Mouse (Mus musculus) liver, embryonic 14.5 days (tissue): Measurements from ENCODE around the gene Man2a1. TPM values are rescaled to one million over a fixed set of nuclear protein-coding genes. Genes with fewer than 3 reads are reported as not detected.

Experiments
- ATAC-seq: fragments of 200-750 bp; cut with Nextera tagmentation; 2 replicates; pipeline ENCODE4 v1.8.0; 2017; ENCODE audit warnings: moderate number of reproducible peaks, mild to moderate bottlenecking, moderate library complexity; ENCODE audit not compliant: insufficient read depth
- DNase-seq, 3 experiments: peaks; one replicate each; pipeline ENCODE4 v3.0.0-alpha.2; 2012 to 2013; ENCODE audit warnings: low read depth in 3 of 3, low spot score in 3 of 3
- H3K27ac ChIP-seq: fragments of 300-500 bp; sonication (generic); 2 replicates; pipeline ENCODE4 v1.5.1; 2014; ENCODE audit warnings: moderate library complexity, mild to moderate bottlenecking, control low read depth, inconsistent platforms
- H3K27me3 ChIP-seq: fragments of 300-500 bp; sonication (generic); 2 replicates; pipeline ENCODE4 v1.6.1; 2014; ENCODE audit warnings: mild to moderate bottlenecking, low read length, moderate library complexity; ENCODE audit not compliant: control insufficient read depth, insufficient read depth
- H3K36me3 ChIP-seq: fragments of 300-500 bp; sonication (generic); replicated peaks from 2 replicates; pipeline ENCODE4 v1.6.1; 2014; ENCODE audit warnings: low read depth; ENCODE audit not compliant: control insufficient read depth, insufficient read depth
- H3K4me1 ChIP-seq, 2 experiments: fragments of 200-500 bp in 1 of 2; fragments of 300-500 bp in 1 of 2; sonication (generic) in 1 of 2; replicated peaks; 2 replicates each; pipeline ENCODE4 v1.6.1; 2012 to 2014; ENCODE audit warnings: antibody characterized with exemption in 1 of 2, inconsistent platforms in 1 of 2, low read length in 1 of 2; ENCODE audit not compliant: control insufficient read depth in 2 of 2, insufficient read depth in 2 of 2
- H3K4me2 ChIP-seq: fragments of 300-500 bp; sonication (generic); 2 replicates; pipeline ENCODE4 v1.6.1; 2014; ENCODE audit warnings: low read depth, mild to moderate bottlenecking, control low read depth, moderate library complexity
- H3K4me3 ChIP-seq, 2 experiments: fragments of 200-500 bp in 1 of 2; fragments of 300-500 bp in 1 of 2; sonication (generic) in 1 of 2; 2 replicates each; pipeline ENCODE4 v1.5.1; 2012 to 2014; ENCODE audit warnings: low read depth in 2 of 2, low read length in 2 of 2, mild to moderate bottlenecking in 2 of 2, control low read depth in 1 of 2, inconsistent platforms in 1 of 2, moderate library complexity in 1 of 2; ENCODE audit not compliant: insufficient read depth in 1 of 2
- H3K9ac ChIP-seq: fragments of 300-500 bp; sonication (generic); replicated peaks from 2 replicates; pipeline ENCODE4 v1.6.1; 2014; ENCODE audit warnings: mild to moderate bottlenecking, control low read depth, moderate library complexity
- H3K9me3 ChIP-seq: fragments of 300-500 bp; sonication (generic); 2 replicates; pipeline ENCODE4 v1.6.1; 2016; ENCODE audit warnings: low read length, mixed read lengths; ENCODE audit not compliant: control insufficient read depth
- CTCF ChIP-seq: IDR thresholded peaks from 2 replicates; pipeline ENCODE4 v1.5.1; 2016; ENCODE audit warnings: antibody characterized with exemption, low read depth, control low read depth
- EP300 ChIP-seq: IDR thresholded peaks from 2 replicates; pipeline ENCODE4 v1.6.1; 2016; ENCODE audit warnings: antibody characterized with exemption, low read depth
- WGBS: fragments of 180-500 bp; shearing (Covaris S2); extraction: QIAGEN DNeasy Blood & Tissue Kit; methylation state at CpG from one replicate; pipeline ENCODE4 v1.1.7; 2014; ENCODE audit not compliant: insufficient replicate concordance; 5-methylcytosine and 5-hydroxymethylcytosine counted together
- polyA plus RNA-seq, 2 experiments: library from polyadenylated mRNA; depleted of rRNA in 1 of 2; stranded (reverse) in 1 of 2; unstranded in 1 of 2; fragments of >200 nt; fragmentation: Nextera tagmentation in 1 of 2; extraction: Ambion mirVana in 1 of 2; gene quantifications; 2 replicates each; pipeline versions ENCODE4 v1.2.1 to v1.2.3; 2012 to 2014

The Man2a1 gene
- polyA plus RNA-seq, 2 experiments = 3.2 to 9.1 TPM

GRCm38 (mm10) chr17:64578346-64578745, 22.2 kb upstream of the Man2a1 start:
- no peak overlapping the region for H3K4me3 ChIP-seq
- no peaks in the 10 kb centered on the region for H3K36me3 ChIP-seq
- TF ChIP-seq EP300 (no peak), CTCF (no peak)
- peaks cover 0 to 10% of the 10 kb centered on the region in 2 experiments; a peak in 2 of 4 replicates for H3K4me1 ChIP-seq
- WGBS = 18% methylated on average over 4 of the region's 4 CpGs
- no peak overlapping the region for H3K9ac ChIP-seq
- no peaks in the 10 kb centered on the region; the same call in none of the 2 replicates for H3K27me3 ChIP-seq
- ATAC-seq (no peak), DNase-seq (no peak)
- H3K27ac ChIP-seq = no peak overlapping the region
- H3K4me2 ChIP-seq = no peak overlapping the region
- no peaks in the 10 kb centered on the region for H3K9me3 ChIP-seq

DNA sequence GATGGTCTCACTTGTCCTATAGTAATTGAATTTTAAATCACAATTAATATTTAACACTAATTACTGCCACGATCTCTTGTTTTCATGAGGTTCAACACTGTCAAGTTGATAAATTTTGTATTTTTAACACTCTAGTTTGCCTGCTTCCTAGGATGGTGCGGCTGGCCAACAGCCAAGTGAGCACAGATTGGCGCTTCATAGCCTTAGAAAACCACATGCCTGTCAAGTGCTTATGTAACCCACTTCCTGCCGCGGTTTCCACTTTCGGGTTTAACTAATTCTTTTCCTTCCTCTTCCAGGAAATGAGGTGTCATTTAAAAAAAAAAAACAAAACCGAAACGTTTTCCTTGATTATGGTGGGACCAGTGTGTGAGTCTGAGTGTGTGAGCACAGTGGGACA, 20.8 kb upstream of the Man2a1 start:
- Histone ChIP-seq H3K27me3 (no peaks in the 10 kb centered on the region; the same call in none of the 2 replicates), H3K4me1 (peaks cover 0 to 10% of the 10 kb centered on the region in 2 experiments; a peak in 2 of 4 replicates), H3K9ac (no peak overlapping the region), H3K27ac (no peak overlapping the region), H3K4me2 (no peak overlapping the region), H3K9me3 (no peaks in the 10 kb centered on the region), H3K4me3 (no peak overlapping the region), H3K36me3 (no peaks in the 10 kb centered on the region)
- DNase-seq (no peak), ATAC-seq (no peak)
- TF ChIP-seq CTCF (no peak), EP300 (no peak)
- 12% methylated on average over 8 of the region's 8 CpGs for WGBS

DNA sequence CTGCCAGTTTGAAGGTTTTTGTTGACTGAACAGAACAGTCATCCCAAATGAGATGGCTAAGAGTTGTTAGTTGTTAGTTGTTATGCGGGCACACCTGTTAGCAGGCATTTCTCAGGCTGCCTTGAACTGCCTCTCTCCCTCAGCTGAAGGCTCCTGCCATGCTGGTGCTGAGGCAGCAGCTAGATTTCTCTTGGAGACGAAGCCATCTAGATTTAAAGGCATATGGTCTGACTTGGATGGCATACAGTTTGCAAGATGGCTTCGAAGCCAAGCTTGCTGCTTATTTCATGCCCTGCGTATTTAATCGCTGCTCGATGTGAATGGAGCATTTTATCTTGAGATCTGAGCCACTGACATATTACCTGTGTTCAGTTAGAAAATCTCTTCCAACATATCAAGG, 19.4 kb upstream of the Man2a1 start:
- Histone ChIP-seq H3K4me2 (no peak overlapping the region), H3K4me1 (peaks cover 0 to 10% of the 10 kb centered on the region in 2 experiments; a peak in 2 of 4 replicates), H3K9me3 (no peaks in the 10 kb centered on the region), H3K36me3 (no peaks in the 10 kb centered on the region), H3K27ac (no peak overlapping the region), H3K4me3 (no peak overlapping the region), H3K27me3 (no peaks in the 10 kb centered on the region; the same call in none of the 2 replicates), H3K9ac (no peak overlapping the region)
- DNase-seq (no peak), ATAC-seq (no peak)
- WGBS = 71% methylated on average over 6 of the region's 6 CpGs
- no peak for TF ChIP-seq EP300
- no peak for TF ChIP-seq CTCF

DNA sequence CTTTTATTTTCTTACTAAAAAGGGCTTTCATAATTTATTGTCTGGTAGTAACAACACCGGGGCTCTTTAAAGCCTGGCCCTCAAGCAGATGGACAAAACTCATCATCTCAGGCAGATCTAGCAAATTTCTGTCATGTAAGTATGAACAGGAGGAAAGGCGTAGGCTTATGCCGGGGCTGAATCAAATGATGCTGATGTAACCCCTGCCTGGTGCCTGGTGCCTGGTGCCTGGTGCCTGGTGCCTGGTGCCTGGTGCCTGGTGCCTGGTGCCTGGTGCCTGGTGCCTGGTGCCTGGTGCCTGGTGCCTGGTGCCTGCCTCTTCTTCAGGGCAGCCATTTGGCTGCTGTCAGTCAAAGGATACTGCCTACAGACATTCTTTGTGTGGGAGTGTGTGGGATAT, 18.6 kb upstream of the Man2a1 start:
- Histone ChIP-seq H3K36me3 (no peaks in the 10 kb centered on the region), H3K4me3 (no peak overlapping the region), H3K27ac (no peak overlapping the region), H3K4me1 (peaks cover 0 to 10% of the 10 kb centered on the region in 2 experiments; a peak in 2 of 4 replicates), H3K9me3 (no peaks in the 10 kb centered on the region), H3K9ac (no peak overlapping the region), H3K27me3 (no peaks in the 10 kb centered on the region; the same call in none of the 2 replicates), H3K4me2 (no peak overlapping the region)
- 68% methylated on average over 3 of the region's 3 CpGs for WGBS
- TF ChIP-seq CTCF = no peak
- TF ChIP-seq EP300 = no peak
- no peak for ATAC-seq
- DNase-seq = no peak

- peaks cover 0 to 7% of the 10 kb centered on the region in 2 experiments; a peak in 2 of 4 replicates for H3K4me1 ChIP-seq
- no peak for DNase-seq
- ATAC-seq = peak; percentile 58; the same call in 1 of the 2 replicates
- H3K27me3 ChIP-seq = no peaks in the 10 kb centered on the region; the same call in 1 of the 2 replicates
- H3K9ac ChIP-seq = no peak overlapping the region
- WGBS = 64% methylated on average over 4 of the region's 4 CpGs
- no peaks in the 10 kb centered on the region for H3K36me3 ChIP-seq
- no peak for TF ChIP-seq CTCF
- TF ChIP-seq EP300 = no peak
- H3K27ac ChIP-seq = no peak overlapping the region
- H3K4me3 ChIP-seq = no peak overlapping the region
- no peak overlapping the region for H3K4me2 ChIP-seq
- H3K9me3 ChIP-seq = no peaks in the 10 kb centered on the region; the same call in 1 of the 2 replicates
These were observed 10.1 kb upstream of the Man2a1 start for GRCm38 (mm10) chr17:64590483-64590882.
